Mouse (Mus musculus) left cerebral cortex, adult 9 months (tissue): ENCODE results near the gene Imp3.
"Not testable (repeated sequence)": the region's sequence is repeated elsewhere in the genome, so short reads cannot be mapped to it uniquely, and the experiment has no call there.

Experiments
- DNase-seq, 2 experiments: peaks; one replicate each; pipeline ENCODE4 v3.0.0; 2022; ENCODE audit warnings: low spot score in 2 of 2

The Imp3 gene

GRCm38 (mm10) chr9:56922746-56923145 lies 14.5 kb upstream of the Imp3 start:
- no peak for DNase-seq

- no peak for DNase-seq
Measured at GRCm38 (mm10) chr9:56923841-56924650, 13.2 kb upstream of the Imp3 start.

GRCm38 (mm10) chr9:56924651-56925027 lies 12.6 kb upstream of the Imp3 start:
- peak in 1 of 2 experiments; percentile 49 for DNase-seq

DNA sequence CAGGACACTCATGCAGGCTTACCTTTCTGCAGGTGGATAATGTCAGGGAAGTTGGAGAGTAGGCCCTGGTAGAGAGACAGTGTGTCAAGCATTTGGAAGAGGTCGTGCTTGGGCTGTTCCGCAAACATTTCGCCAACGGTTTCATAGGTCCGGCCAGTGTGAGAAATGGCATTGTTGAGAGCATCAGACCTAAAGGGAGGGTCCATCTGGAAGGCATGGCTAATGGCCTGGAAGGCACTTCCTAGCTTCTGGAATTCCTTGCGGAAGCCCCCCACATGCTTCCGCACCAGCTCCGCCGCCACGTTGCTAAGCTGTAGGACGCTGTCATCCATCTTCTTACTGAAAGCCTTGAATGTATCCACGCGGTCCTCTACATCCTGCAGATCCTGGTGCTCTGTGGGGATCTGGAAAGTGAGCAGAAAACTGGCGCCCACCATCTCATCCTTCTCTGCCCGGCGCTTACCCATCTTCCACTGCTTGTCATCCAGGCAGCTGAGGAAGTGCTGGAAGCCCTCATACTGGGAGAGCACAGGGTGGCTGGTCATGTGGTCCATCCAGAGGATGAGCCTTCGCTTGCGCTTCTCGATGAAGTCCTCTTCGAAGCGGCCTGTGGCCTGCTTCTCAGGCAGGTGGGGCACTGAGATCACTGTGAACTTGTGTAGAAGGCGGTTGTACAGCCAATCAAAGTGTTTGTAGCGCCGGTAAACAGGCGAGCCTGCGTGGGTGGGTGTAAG lies 11.8 kb upstream of the Imp3 start:
- no peak for DNase-seq

- no peak for DNase-seq
Measured at GRCm38 (mm10) chr9:56926025-56926360, 11.3 kb upstream of the Imp3 start.

DNA sequence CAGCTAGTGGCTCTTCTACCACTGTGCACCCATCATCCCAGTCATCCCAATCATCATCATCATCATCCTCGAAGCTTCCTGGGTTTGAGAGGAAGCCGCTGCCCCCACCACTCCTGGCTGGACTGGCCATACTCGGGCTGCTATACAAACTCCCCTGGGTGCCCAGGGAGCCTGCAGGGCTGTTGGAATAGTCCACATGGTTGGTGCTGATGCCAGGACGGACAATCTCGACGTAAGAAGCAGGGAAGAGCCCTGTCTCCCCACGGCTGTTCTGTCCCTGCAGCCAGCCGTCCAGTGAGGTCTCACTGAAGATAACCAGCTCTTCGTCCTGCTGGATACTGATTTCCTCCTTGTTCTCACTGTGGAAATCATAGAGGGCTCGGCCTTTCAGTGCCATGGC lies 10.9 kb upstream of the Imp3 start:
- no peak for DNase-seq

DNA sequence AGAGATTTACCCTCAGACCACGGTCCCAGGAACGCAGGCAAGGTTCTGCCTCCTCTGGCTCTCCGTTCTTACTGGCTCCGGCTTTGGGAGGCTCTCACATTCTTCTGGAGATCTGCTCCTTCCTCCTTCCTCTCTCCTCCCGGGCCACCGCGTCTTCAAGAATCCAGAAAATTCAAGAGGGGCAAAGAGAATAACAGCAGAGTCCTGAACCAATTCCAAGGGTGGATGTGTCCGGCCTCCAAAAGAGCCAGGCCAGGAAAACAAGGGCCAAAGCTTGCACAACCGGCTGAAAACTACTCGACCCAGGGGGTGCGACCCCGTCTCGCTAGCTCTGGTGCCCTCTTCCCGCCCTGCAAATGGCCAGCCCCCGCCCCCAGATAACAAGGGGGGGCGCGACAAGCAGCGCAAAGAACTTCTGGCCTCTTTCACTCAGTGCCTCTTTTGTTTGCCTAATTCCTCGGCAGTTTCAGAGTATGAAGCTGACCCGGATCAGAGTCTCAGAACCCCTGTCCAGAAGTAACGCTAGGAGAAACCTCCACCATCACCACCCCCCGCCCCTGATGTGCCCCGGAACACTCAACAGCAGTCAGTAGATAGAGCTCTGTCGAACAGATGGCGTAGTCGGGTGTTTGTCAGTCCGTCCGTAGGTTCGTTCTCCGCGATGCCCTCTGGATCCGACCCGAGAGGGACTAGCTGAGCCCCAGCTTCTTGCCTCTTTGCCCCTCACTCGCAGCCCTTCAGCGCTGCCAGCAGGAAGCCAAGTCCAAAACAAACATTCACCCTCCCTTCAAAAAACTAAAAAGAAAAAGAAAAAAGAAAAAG lies 9.9 kb upstream of the Imp3 start:
- DNase-seq, result no peak

- DNase-seq, result peak; percentile 45 to 89
Measured at GRCm38 (mm10) chr9:56928041-56928811, 9.0 kb upstream of the Imp3 start, which contains the start of gene Snx33. Gene Snx33 (minus strand): TSS chr9:56928371.

DNA sequence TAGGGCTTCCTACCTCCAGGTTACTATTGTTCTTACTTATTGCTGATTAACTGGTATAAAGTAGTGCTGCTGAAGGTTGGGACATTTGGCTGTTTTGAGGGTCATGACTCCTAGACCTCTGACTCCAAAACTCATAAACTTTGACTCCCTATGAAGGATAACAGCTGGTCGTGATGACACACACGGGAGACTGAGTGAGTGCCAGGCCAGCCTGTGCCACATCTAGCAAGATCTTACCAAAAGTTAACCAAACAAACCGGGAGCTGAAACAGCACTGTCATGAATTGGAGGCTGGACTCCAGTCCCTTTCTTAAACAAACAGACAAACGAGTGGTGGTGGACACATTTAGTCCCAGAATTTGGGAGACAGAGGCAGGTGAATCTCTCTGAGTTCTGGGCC lies 7.8 kb upstream of the Imp3 start:
- DNase-seq, result no peak

DNA sequence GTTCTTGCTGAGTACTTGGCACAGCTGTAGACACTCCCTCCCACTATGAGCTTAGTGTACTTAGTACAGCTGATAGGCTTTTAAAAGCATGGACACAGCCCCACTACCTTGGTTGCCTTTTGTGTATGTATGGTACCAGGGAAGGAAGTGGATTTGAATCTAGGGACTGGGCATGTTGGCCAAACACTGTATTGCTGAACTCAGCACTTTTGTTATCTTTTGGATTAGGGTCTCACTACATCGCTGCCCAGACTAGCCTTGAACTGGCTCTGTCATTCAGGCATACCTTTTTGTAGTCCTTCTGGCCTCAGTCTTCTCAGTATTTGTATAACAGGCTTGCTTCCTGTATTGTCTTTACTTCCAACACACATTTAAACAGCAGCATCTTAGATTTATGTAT lies 6.7 kb upstream of the Imp3 start:
- no peak for DNase-seq

DNA sequence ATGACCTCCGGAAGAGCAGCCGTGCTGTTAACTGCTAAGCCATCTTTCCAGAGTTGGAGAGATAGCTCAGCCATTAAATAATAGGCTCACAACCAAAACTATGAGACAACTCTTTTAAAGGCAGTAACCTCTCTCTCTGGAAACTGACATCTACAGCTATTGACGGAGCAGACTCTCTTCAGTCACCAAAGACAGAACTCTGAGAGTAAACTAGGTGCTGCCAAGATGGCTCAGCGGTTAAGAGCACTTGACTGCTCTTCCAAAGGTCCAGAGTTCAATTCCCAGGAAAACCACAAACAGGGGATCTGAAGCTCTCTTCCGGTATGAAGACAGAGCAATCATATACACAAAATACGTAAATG lies 433 bp upstream of the Imp3 start:
- DNase-seq, result no peak

DNA sequence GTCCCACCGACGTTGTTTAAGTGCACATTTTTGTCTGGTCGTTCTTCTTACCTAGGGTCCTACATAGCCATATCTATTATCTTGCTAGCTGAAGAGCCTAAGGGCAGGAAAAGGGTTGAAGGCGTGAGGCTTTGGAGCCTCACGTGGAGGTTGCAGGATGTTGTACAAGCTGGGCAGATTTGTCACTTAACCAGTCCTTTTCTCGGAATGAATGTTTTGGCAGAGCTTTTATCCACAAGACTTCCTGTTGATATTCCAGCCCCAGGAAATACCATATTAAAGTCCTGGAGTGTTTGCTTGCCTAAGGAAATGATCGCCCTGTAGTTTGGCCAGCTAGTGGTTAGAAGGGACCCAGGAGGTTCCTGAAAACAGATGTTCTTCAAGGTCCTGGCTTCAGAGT lies 1.1 kb downstream of the Imp3 start:
- no peak for DNase-seq

DNA sequence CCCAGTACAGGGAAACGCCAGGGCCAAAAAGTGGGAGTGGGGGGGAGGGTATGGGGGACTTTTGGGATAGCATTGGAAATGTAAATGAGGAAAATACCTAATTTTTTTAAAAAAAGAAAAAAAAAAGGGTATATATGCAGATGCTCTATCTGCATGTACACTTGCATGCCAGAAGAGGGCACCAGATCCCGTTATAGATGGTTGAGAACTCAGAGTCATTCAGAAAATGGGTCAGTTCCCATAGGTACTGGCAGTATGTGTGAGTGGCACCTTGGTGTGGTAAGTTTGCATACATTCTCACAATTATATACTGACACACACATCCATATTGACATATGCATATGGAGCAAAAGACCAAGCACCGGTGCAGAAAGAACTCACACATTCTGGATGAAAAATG lies 10.2 kb downstream of the Imp3 start:
- peak in 1 of 2 experiments; percentile 38 for DNase-seq

DNA sequence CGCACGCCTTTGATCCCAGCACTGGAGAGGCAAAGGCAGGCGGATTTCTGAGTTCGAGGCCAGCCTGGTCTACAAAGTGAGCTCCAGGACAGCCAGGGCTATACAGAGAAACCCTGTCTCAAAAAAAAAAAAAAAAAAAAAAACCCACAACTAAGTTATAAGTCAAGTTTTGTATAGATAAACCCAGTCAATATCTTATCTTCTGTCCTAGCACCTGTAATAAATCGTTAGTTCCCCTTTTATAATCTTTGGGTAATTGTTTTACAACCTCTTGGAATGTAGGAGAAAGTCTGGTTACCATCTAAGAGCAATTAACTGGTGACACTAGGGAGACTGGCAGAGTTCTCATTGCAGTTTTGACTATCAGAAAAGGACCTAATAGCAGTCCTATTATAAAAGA lies 11.4 kb downstream of the Imp3 start:
- not testable (repeated sequence) for DNase-seq

DNA sequence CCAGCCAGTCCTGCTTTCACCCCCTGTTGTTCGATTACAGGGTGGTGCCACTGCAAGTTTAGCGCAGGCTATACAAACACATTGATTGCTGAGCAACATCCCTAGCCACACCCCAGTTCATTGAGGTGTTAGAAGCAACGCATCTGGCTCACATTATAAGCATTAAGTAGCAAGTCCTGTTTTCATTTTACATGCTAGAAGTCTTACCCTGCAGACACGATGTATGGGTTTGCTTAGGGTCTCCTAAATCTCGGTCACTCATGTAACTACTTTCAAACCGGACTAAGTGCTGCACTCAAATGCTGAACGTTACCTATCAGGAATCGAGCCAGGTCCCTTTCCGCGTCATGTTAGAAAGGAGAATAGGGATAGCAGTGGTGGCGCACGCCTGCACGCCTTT lies 12.5 kb downstream of the Imp3 start:
- no peak for DNase-seq

DNA sequence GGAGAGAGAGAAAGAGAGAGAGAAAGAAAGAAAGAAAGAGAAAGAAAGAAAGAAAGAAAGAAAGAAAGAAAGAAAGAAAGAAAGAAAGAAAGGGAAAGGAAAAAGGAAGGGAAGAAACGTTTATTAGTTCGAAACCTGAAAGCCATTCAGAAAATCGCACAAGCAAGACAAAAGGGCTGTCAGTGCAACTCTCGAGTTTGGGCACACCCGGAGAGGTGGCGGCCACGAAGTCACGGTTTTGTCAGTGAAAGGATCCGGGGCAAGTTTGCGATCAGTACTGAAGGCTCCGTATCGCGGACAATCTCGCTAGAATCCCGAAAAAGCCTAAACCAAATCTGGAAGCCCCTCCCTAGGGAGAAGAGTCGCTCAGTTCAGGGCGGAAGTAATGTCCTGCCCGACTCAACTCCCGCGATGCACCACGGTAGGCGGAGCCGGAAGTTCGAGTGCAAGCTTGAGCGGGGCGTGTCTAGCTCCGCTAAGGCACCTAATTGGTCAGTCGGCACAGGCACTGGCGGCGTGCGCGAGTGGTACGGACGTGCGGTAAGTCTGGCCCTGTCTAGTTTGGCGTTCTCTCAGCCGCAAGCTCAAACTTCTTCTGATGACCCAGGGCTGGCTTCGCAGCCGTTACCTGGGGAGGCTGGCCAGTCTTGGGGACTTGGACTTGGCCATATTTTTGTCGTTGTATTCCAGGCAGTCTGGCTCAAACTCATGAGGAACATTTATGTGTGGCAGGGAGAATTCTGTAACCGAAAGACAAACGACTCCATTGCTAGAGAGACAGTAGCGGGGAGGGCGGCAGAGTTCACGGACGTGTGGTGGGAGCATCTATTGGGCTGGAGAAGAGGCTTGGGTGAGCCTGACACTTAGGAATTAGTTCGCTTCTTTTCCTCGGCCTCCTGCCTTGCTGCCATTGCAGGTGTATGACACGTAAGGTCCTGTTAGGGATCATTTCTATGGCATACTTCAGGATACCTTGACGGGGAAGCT lies 13.4 kb downstream of the Imp3 start, which contains the start of gene Snupn:
TSS of gene Snupn (plus strand) at position 465 of the 987 bp plus-strand sequence.
- DNase-seq, result peak; percentile 87 to 96

- DNase-seq, result no peak
Measured at GRCm38 (mm10) chr9:56953562-56953961, 16.3 kb downstream of the Imp3 start.

- DNase-seq, result no peak
Measured at GRCm38 (mm10) chr9:56956966-56957675, 19.8 kb downstream of the Imp3 start.

- DNase-seq, result no peak
Measured at GRCm38 (mm10) chr9:56958689-56959088, 21.4 kb downstream of the Imp3 start.

DNA sequence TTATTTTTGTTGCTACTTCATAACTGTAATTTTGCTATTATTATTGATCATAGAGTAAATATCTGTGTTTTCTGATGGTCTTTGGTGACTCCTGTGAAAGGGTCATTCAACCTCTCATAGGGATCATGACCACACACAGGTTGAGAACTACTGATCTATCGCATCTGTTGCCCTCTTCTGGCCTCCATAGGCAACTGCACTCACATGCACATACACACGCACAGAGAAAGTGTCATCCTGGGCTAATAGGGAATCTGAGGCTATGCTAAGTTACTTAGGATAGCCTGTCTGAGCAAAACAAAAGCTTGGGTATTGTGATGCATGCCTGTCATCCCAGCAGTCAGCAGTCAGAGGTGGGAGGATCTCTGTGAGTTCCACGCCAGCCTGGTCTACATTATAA lies 24.3 kb downstream of the Imp3 start:
- DNase-seq, result no peak
